Mouse (Mus musculus): ENCODE measurements around the gene D17H6S53E. TPM values are rescaled to one million over a fixed set of nuclear protein-coding genes. Genes with fewer than 3 reads are reported as not detected.
A peak's percentile ranks its signal among the peaks of the same experiment; 100 is the strongest.

The D17H6S53E gene
- 6.3 and 8.2 TPM in 2 replicates for total RNA-seq (2017)

DNA sequence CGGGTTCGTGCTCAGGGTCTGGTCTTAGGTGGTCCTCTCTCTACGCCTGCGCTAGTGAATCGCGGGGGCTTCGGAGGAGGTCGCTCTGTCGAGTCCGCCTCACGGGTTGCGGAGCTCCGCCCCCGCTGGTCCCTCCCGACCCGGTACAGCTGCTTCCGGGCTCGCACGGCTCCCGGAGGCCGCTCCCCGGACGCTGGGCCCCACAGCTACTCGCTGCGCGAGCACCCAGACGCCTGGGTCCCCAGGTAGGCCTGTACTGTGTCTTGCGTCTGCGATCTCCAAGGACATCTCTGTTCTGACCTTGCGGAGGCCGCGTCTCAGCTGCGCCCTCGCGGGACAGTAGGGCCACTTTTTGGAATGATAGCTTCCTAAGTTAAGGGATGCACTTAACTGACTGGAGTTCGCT is at the start of gene D17H6S53E:
D17H6S53E (plus strand) TSS at position 168 of the 406 bp plus-strand sequence.
- peak; percentile 33 for ATAC-seq (replicated peaks; ENCODE audit: low read depth, poor library complexity, severe bottlenecking)

DNA sequence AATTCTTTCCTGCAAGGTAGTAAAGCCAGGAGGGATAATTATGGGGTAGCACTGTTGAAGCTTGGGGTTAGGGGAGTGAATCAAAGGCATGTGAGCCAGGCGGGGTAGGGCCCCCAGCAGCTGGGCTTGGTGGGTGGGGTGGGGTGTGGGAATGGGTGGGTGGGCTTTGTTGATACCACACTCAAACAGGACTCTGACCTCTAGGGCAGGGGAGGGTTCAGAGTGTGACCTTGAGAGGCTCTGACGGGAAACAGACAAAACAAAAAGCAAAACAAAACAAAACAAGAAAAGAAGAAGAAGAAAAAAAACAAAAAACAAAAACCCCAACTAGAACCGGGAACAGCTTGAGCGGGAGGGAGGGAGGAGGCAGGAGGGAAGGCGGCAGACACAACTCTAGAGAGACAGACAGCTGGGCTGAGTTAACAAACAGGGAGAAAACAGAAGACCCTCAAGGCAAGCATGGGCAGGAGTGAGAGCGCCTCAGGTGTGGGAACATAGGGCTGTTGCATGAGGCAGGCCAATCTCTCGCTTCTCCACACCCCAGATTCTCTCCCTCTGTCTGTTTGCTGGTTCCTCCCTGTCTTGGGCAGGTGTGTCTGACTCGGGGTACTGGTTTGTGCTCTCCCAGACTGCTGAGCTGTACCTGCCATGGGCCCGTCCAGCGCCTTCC is 49.5 kb upstream of the D17H6S53E start, which contains the start of gene Ly6g6e:
Ly6g6e (plus strand) TSS at position 396 of the 670 bp plus-strand sequence.
- ATAC-seq (replicated peaks; ENCODE audit: low read depth, poor library complexity, severe bottlenecking): no peak

DNA sequence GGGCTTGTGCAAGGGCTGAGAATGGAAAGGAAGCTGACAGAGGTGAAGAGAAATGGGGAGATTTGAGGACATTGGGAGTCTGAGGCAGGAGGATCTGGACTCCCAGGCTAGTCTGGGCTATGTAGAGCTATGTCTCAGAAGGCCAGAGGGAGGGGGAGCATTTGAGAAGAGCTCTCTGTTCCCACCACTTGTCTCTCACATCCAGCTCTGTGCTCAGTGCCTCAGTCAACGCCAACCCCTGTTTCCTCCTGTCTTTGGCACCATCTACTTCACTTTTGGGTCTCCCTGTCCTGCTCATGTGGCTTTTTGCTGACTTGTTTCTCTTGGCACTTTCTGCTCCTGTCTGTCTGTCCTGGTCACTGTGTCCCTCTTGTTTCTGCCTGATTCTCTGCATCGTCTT is 48.9 kb upstream of the D17H6S53E start:
- ATAC-seq (replicated peaks; ENCODE audit: low read depth, poor library complexity, severe bottlenecking): no peak

DNA sequence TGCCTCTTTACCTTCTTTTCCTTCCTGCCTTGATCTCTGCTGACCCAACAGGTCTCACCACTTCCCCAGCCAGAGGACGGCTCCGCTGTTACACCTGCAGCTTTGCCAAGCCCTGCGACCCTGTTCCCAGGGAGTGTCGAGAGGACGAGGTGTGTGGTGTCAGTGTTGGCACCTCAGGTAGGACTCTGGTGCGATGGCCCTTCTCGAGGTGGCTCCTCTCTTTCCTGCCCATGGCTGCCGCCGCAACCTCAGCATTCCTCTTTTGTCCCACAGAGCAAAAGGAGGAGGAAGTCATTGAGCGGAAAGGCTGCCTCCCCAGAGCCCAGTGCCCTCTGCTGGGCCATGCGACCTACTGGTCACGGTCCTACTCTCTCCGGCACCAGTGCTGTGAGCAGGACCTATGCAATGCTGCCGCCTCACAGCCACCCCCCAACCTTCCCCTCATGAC is 48.4 kb upstream of the D17H6S53E start, which contains the start of gene Ly6g6d:
Ly6g6d (minus strand) TSS at position 280 of the 448 bp plus-strand sequence.
- peak; percentile 16; the same call in 1 of the 2 replicates for ATAC-seq (replicated peaks; ENCODE audit: low read depth, poor library complexity, severe bottlenecking)

DNA sequence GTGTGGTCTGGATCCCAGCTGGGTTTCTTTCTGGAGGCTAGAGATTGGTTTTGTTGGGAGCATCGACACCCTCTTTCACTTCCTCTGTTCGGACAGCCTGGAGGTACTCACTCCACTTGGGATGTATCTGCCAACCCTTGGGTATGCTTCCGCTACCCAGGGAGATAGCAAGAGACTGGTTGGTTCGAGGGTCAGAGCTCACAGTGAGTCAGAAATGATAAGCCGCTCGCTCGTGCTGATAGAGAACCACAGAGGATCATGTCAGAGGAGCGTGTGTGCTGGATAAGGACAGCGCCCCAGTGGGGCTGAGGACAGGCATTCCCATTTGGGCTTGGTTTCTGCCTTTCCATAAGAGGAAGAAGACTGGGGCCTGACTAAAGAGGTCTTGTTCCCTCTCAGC is 46.4 kb upstream of the D17H6S53E start:
- ATAC-seq (replicated peaks; ENCODE audit: low read depth, poor library complexity, severe bottlenecking): peak; percentile 80

DNA sequence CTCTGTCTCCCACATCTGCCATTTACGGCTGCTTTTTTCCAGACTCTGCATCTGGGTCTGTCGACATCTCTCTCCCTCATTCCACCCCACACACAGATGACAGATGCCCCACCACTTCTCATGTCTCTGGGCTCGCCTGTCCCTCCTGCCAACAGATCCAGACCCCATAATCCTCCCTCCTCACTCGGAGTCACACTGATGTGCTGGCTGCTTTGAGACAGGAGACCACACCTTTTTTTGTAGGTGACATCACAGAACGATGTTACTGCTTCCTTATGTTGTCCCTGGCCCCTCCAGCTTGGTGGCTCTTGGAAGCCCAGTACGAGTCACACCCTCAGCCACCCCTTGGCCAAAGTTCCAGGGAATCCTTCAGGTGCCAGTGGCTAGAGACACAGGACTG is 45.9 kb upstream of the D17H6S53E start:
- ATAC-seq (replicated peaks; ENCODE audit: low read depth, poor library complexity, severe bottlenecking): peak; percentile 9; the same call in 1 of the 2 replicates

DNA sequence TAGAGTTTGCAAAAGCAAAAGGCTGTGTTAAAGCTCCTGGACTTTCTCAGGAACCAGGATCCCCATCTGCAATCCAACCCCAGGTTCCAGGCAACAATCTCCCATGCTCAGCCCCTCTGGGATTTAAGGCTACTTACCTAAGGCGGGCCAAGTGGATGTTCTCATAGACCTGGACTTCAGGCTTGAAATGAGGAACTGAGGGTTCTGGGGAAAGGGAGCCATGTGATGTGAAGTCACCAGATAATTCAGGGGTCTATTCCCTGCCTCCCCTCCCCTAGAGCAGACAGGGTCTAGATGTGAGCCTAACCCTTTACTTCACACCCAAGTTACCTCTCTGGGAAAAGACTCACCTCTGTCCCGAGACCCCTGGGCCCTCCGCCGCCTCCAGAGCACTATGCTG is 45.5 kb upstream of the D17H6S53E start:
- no peak for ATAC-seq (replicated peaks; ENCODE audit: low read depth, poor library complexity, severe bottlenecking)

DNA sequence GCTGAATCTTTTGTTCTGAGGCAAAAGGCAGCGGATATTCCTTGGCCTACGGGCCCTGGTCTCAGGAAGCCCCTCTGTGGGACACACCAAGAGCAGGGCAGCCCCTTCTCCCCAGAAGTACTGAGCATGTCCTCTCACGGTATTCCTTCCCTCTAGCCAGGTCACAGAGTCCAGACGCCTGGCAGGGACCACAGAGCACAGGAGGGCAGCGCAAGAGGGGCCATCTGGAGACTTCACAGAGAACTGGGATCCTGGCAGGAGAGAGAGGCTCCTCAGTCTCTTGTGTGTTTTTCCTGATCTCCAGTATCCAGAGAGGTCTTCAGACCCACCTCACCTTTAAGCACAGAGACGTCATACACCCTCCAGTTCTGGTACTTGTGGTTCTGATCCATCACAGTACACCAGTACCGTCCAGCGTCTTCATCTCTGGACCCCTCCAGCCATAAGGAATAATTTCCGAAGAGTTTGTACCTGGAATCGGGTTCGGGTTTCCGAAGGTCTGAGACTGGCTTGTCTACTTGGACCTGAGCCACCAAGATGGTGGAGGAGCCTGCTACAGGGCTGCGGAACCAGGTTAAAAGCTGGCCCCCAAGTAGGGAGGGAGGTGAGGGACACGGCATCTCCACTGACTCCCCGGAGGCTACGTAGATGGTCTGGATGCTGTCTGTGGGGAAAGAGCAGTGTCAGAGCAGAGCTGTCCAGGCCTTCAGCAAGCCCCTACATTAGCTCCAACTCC is 43.2 kb upstream of the D17H6S53E start:
- ATAC-seq (replicated peaks; ENCODE audit: low read depth, poor library complexity, severe bottlenecking): no peak

DNA sequence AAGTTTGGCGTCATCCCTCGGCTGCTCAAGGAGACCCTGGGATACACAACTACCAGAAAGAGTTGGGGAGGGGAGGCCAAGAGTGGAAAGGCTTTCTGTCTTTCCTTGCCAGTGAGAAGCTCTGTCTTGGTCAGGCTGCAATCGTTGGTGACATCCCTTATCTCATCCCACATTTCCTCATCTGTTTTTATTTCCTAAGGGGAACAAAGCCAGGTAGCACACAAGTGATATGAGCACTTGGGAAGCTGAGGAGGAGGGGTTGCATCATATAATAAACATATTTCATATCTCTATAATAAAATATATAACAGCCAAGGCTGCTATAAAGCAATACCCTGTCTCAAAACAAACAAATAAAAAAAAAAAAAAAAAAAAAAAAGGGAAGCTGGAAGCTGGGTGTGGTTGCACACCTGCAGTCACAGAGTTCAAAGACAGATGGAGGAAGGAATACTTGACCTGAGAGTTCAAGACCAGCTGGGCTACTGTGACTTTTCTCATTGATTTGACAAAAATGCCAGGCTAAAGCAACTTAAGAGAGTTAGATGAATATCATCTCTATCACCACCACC is 42.2 kb upstream of the D17H6S53E start:
- ATAC-seq (replicated peaks; ENCODE audit: low read depth, poor library complexity, severe bottlenecking): no peak

DNA sequence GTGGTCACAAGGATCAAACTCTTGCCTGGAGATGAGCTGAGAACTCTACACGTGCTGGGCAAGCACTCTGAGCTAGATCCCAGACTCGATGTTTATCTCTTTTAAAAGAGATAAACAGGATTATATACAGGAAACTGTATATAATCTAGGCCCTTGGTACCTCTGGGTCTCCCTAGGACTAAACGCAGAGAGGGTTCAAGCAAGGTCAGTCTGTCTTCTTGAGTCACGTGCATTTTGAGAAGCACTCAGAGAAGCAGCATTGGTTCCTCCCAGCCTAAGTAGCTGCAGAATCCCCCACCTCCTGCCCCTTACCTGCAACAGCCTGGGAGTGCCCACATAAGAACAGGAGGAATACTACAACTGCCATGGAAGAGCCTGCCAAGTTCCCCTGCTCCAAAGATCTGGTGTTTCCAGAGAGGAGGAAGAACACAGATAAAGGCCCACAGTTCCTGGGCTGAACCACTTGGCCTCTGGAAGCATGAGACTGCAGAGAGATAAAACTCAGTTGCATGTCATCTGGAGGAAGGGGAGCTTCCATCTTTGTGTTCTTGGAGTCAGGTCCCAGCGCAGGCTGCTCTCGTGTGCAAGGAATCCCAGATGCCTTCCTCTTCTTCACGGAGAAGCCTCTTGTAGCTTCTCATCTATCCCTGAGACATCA is 40.8 kb upstream of the D17H6S53E start, which contains the start of gene Ly6g6f:
Ly6g6f (minus strand) TSS at position 403 of the 658 bp plus-strand sequence.
- ATAC-seq (replicated peaks; ENCODE audit: low read depth, poor library complexity, severe bottlenecking): no peak

DNA sequence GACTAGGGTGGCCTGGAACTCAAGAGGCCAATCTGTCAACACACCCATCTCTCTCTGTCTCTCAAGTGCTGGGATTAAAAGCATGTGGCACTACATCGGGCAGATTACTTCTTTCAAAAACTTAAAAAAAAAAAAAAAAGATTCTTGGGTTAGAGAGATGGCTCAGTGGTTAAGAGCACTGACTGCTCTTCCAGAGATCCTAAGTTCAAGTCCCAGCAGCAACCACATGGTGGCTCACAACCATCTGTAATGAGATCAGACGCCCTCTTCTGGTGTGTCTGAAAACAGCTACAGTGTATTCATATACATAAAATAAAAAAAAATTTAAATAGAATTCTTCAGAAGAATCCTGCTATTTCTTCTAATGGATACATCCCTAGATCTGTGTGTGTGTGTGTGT is 38.0 kb upstream of the D17H6S53E start:
- ATAC-seq (replicated peaks; ENCODE audit: low read depth, poor library complexity, severe bottlenecking): no peak

DNA sequence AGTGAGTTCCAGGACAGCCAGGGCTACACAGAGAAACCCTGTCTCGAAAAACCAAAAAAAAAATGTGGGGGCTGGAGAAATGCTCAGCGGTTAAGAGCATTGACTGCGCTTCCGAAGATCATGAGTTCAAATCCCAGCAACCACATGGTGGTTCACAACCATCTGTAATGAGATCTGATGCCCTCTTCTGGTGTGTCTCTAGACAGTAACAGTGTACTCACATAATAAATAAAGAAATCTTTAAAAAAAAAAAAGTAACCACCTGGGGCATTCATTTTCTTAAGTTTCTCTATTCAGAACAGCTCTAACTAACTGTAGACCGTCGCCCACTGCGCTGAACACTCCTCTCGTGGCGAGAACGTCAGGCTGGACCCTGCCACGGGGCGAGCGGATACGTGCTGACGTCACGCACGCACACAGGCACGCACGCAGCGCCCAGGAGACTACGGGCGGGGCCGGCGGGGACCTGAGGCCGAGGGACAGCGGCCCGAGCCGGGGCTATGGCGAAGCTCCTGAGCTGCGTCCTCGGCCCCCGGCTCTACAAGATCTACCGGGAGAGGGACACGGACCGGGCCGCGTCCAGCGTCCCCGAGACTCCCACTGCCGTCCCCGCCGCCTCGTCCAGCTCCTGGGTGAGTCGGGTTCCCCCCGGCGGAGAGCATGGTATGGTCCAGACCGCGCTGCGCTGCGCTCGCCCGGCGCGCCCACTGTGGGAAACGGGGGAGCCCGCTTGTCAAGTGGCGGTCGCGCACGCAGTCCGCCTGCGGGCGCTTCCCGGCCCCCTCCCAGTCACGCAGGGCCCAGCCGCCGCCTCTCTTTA is 37.1 kb upstream of the D17H6S53E start, which contains the start of gene Abhd16a:
Abhd16a (plus strand) TSS at position 439 of the 820 bp plus-strand sequence.
- peak; percentile 94 for ATAC-seq (replicated peaks; ENCODE audit: low read depth, poor library complexity, severe bottlenecking)

DNA sequence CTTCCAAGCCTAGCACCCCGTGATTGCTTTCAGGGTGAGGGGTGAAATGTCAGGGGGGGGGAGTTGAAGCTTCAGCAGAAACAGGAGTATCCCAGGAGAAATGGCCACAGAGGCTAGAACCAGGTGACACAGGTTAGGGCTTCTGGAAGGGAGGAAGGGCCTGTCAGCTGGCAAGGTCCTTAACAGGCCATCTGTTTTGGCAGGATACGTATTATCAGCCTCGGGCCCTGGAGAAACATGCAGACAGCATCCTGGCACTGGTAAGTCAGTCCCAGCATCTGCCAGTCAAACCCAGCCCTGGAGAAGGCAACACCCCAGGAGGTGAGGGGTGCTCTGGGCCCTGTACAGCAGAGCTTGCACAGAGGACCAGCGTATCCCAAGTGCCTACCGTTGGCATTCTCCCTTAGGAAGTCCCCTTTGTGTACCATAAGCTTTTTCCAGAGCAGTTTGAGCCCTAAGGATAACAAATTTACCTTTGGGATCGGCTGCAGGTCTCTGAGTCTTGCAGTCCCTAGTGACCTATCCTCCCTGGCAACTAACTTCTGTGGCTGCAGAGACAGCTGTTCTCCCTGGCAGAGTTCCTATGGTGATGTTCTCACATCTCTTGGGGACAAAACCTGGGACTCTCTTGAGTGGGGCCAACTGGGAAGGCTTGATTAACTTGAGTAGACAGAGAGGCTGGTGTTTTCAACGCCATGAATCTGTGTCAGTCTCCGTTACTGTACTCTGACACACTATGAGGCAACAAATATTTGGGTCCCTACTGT is 35.8 kb upstream of the D17H6S53E start:
- ATAC-seq (replicated peaks; ENCODE audit: low read depth, poor library complexity, severe bottlenecking): peak; percentile 16; the same call in 1 of the 2 replicates

DNA sequence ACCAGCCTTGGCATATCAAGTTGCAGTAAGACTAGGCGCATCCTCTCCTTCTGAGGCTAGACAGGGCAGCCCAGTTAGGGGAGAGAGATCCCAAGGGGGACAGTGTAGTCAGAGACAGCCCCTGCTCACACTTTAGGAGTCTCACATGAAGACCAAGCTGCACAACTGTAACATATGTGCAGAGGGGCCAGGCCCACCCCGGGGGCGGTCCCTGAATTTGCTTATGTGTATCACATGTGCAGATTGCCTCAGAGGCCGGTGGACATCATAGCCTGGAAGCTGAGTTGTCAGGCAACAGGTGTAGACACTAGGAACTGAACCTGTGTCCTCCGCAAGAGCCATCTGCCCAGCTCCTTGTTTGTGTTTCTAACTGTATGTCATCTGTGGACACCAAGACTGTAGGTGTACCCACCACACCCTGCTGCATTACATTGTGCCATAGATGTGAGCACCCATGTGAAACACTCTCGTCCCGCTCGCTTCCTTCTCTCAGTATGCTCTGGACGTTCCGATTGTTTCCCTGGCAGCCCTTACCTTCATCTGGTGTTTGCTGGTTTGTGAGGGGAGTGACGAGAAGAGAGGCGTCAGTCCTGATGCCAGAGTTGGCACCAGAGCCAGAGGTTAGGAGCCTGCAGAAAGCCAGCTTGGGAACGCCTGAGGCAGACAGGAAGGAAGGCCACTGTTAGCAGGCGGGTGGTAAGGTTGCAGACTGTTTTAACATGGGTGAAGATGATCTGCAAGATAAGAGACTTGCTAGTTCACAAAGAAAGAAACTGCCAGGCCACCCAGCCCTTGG is 33.6 kb upstream of the D17H6S53E start:
- no peak for ATAC-seq (replicated peaks; ENCODE audit: low read depth, poor library complexity, severe bottlenecking)

DNA sequence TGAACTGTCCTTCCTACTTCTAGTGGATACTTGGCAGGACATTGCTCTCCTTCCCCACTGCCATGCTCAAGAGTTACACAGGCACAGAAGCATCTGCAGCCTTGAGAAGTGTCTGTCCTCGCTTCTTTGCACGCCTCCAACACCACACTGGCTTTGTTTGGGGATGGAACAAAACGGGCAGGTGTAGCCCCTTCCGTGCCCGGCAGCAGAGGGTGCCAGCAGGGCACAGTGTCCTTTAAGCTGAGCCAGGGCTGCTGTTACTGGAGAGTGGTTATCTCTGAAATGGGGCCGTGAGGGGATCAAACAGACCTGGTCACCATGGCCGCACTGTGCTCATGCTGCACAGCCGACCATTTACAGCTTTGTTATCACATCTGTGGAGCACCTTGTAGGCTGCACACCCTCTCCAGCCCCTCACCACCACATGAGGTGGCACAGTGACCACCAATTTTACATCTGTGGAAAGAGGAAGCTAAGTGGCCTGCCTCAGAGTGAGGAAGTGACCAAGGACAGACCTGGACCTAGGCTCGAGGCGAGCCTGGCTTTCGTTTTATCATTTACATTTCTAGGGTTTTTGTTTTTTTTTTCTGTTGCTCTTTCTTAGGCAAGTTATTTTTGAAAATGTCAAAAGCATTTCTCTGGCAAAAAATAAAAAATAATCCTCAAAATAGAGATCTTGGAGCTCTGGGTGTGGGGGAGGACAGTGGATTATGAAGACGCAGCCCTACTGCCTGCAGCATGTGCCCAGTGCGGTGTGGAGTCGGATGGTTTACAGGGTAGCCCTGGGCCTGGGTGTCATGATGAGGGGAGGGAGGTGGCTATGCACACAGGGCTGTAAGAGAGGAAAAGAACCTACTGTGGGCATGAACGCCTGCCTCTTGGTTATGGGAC is 31.5 kb upstream of the D17H6S53E start:
- ATAC-seq (replicated peaks; ENCODE audit: low read depth, poor library complexity, severe bottlenecking): no peak

DNA sequence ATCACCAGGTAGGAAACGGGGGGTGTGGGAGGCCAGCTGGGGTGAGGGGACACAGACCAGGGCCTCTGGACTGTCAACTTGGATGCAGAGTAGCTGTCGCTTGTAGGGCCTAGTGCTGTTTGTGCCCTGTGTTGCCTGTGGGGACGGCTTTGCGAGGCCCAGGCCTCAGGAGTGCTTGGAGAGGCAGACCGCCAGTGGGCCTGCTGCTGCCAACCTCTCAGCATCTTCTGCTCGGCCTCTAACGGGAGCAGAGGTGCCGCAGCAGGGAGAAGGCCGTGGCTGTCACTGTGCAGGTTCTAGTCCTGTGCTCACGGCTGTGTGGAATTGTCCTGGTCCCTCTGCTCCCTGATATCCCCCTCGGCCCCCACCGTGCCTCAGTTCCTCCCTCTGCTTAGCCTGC is 29.6 kb upstream of the D17H6S53E start:
- no peak for ATAC-seq (replicated peaks; ENCODE audit: low read depth, poor library complexity, severe bottlenecking)

DNA sequence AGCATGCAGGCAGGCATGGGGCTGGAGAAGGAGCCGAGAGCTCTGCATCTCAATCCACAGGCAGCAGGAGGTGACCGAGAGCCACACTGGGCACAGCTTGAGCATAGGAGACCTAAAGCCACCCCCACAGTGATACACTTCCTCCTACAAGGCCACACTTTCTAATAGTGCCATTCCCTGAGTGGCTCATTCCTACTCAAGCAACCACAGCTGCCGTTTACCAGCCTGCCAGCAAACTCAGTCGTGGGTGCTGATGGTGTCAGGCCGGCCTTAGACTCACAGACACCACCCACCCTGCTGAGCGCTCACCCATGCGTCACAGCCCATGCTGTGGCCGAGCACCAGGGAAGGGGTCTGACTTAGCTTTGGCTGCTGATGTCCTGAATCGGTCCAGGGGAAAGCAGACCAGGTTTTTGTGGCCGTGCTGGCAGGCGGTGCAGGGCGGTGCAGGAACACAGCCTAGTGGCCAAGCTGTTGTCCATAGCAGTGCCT is 29.0 kb upstream of the D17H6S53E start:
- ATAC-seq (replicated peaks; ENCODE audit: low read depth, poor library complexity, severe bottlenecking): no peak
